24 mouse cellular contexts compared by ENCODE assay signal in the genomic region with DNA sequence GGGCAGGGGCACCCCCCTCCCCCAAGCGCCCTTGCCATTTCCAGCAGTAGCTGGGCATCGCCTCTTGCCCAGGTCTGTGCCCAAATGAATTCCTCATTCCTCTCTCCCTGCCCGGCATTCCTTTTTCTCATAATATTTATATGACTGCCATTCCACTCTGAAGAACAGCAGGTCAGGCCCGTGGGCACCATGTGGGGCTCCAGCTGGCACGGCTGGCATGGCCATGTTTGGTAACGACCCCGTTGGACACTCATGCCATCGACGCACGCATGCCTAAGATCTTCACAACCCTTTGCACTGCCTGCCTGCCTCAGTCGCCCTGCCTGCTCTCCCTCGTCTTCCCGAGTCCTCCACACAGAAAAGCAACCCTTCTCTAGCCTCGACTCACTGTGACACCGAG.
DNase-seq lines count a peak whose midpoint lies in the region; ATAC-seq lines count a peak whose summit lies in the region.
"Had no signal": no experiment of that assay in that cellular context is flagged by ENCODE, and none has a peak within 500 bp of the region (broad histone marks: within the 10 kb centered on the region; RNA-seq: fewer than 3 reads in every experiment).

No protein-coding gene starts in this region.

- H3K4me2 ChIP-seq in heart, embryonic 12.5 days: no peak overlapping the region
- no peak overlapping the region for H3K4me2 ChIP-seq in hindbrain, embryonic 12.5 days (replicated peaks)
- H3K4me2 ChIP-seq in stomach, embryonic 14.5 days (replicated peaks; ENCODE audit: low read depth, low read length): no peak overlapping the region
- H3K4me2 ChIP-seq: hindbrain, embryonic 15.5 days; liver, embryonic 11.5 days; midbrain, embryonic 12.5 days; neural tube, embryonic 15.5 days had no signal

- no peak overlapping the region for H3K9ac ChIP-seq in heart, embryonic 12.5 days
- no peak overlapping the region for H3K9ac ChIP-seq in hindbrain, embryonic 12.5 days
- no peak overlapping the region for H3K9ac ChIP-seq in stomach, embryonic 14.5 days (replicated peaks; ENCODE audit: low read depth, low read length)
- H3K9ac ChIP-seq: hindbrain, embryonic 15.5 days; liver, postnatal 0 days; midbrain, embryonic 12.5 days; neural tube, embryonic 15.5 days had no signal

- DNase-seq in heart, adult 18-20 months: no peak
- DNase-seq in hindbrain, embryonic 10.5 days (ENCODE audit: low spot score): no peak
- DNase-seq in limb, embryonic 10.5 days (ENCODE audit: low spot score): no peak
- no peak for DNase-seq in layer of hippocampus, adult 9-10 months (ENCODE audit: low spot score)
- no peak for DNase-seq in kidney, adult 18-20 months
- DNase-seq: adrenal gland, adult 8-10 months; cerebellum, adult 2 months; gastrocnemius, postnatal 14 days; heart, adult 2 months; kidney, adult 11 months; kidney, postnatal 4 days; layer of hippocampus, adult 9-11 months; liver, postnatal 0 days; lung, postnatal 14 days; thymus, postnatal 25 days had no signal

- 75% methylated on average over 15 of the region's 15 CpGs for WGBS in heart, embryonic 12.5 days
- WGBS in hindbrain, embryonic 10.5 days: 90% methylated on average over 15 of the region's 15 CpGs
- WGBS in hindbrain, embryonic 12.5 days: 86% methylated on average over 15 of the region's 15 CpGs
- WGBS in limb, embryonic 10.5 days: 84% methylated on average over 15 of the region's 15 CpGs
- 74% methylated on average over 15 of the region's 15 CpGs for WGBS in stomach, embryonic 14.5 days

- H3K9me3 ChIP-seq in heart, embryonic 12.5 days (replicated peaks): no peaks in the 10 kb centered on the region
- H3K9me3 ChIP-seq in hindbrain, embryonic 10.5 days: no peaks in the 10 kb centered on the region
- H3K9me3 ChIP-seq in hindbrain, embryonic 12.5 days (replicated peaks): no peaks in the 10 kb centered on the region
- no peaks in the 10 kb centered on the region for H3K9me3 ChIP-seq in limb, embryonic 10.5 days (replicated peaks)
- H3K9me3 ChIP-seq in stomach, embryonic 14.5 days (ENCODE audit: control insufficient read depth, low read depth, low read length): no peaks in the 10 kb centered on the region
- H3K9me3 ChIP-seq: embryonic facial prominence, embryonic 10.5 days; hindbrain, embryonic 15.5 days; midbrain, embryonic 12.5 days; neural tube, embryonic 15.5 days had no signal

- peaks cover 76% of the 10 kb centered on the region for H3K4me1 ChIP-seq in heart, embryonic 12.5 days (replicated peaks)
- peaks cover 63% of the 10 kb centered on the region for H3K4me1 ChIP-seq in hindbrain, embryonic 10.5 days (replicated peaks)
- peaks cover 21% of the 10 kb centered on the region for H3K4me1 ChIP-seq in hindbrain, embryonic 12.5 days
- H3K4me1 ChIP-seq in limb, embryonic 10.5 days: peaks cover 91% of the 10 kb centered on the region
- peaks cover 48% of the 10 kb centered on the region for H3K4me1 ChIP-seq in stomach, embryonic 14.5 days (ENCODE audit: control insufficient read depth, insufficient read depth, low read length)

- no peak overlapping the region for H3K4me3 ChIP-seq in heart, embryonic 12.5 days
- no peak overlapping the region for H3K4me3 ChIP-seq in hindbrain, embryonic 10.5 days
- H3K4me3 ChIP-seq in hindbrain, embryonic 12.5 days: no peak overlapping the region
- H3K4me3 ChIP-seq in limb, embryonic 10.5 days: no peak overlapping the region
- no peak overlapping the region for H3K4me3 ChIP-seq in stomach, embryonic 14.5 days (ENCODE audit: low read depth, low read length)
- H3K4me3 ChIP-seq: embryonic facial prominence, embryonic 10.5 days; heart, adult 2 months; hindbrain, embryonic 15.5 days; midbrain, embryonic 12.5 days; neural tube, embryonic 15.5 days had no signal

- H3K27ac ChIP-seq in heart, embryonic 12.5 days (ENCODE audit: poor library complexity, severe bottlenecking): peak overlapping the region; percentile 98
- H3K27ac ChIP-seq in hindbrain, embryonic 10.5 days: 0 out of 2 replicates have a peak overlapping the region, but pooled peaks have one; percentile 17
- H3K27ac ChIP-seq in hindbrain, embryonic 12.5 days: no peak overlapping the region
- H3K27ac ChIP-seq in limb, embryonic 10.5 days: 0 out of 2 replicates have a peak overlapping the region, but pooled peaks have one; percentile 10
- H3K27ac ChIP-seq in stomach, embryonic 14.5 days (ENCODE audit: low read length): peak overlapping the region; percentile 75
- H3K27ac ChIP-seq: embryonic facial prominence, embryonic 10.5 days; heart, adult 2 months; hindbrain, embryonic 15.5 days; midbrain, embryonic 12.5 days; neural tube, embryonic 15.5 days had no signal

- no peaks in the 10 kb centered on the region for H3K36me3 ChIP-seq in heart, embryonic 12.5 days
- no peaks in the 10 kb centered on the region for H3K36me3 ChIP-seq in hindbrain, embryonic 10.5 days
- no peaks in the 10 kb centered on the region for H3K36me3 ChIP-seq in hindbrain, embryonic 12.5 days
- peaks cover 9% of the 10 kb centered on the region for H3K36me3 ChIP-seq in limb, embryonic 10.5 days
- no peaks in the 10 kb centered on the region for H3K36me3 ChIP-seq in stomach, embryonic 14.5 days (ENCODE audit: control insufficient read depth, insufficient read depth, low read length)
- H3K36me3 ChIP-seq: embryonic facial prominence, embryonic 10.5 days; hindbrain, embryonic 15.5 days; midbrain, embryonic 12.5 days; neural tube, embryonic 15.5 days had no signal

- no peaks in the 10 kb centered on the region for H3K27me3 ChIP-seq in heart, embryonic 12.5 days (replicated peaks)
- no peaks in the 10 kb centered on the region for H3K27me3 ChIP-seq in hindbrain, embryonic 10.5 days (ENCODE audit: insufficient read depth, poor library complexity, severe bottlenecking)
- H3K27me3 ChIP-seq in hindbrain, embryonic 12.5 days: no peaks in the 10 kb centered on the region
- H3K27me3 ChIP-seq in limb, embryonic 10.5 days (ENCODE audit: low read depth, poor library complexity, severe bottlenecking): no peaks in the 10 kb centered on the region
- no peaks in the 10 kb centered on the region for H3K27me3 ChIP-seq in stomach, embryonic 14.5 days (ENCODE audit: control insufficient read depth, insufficient read depth, low read length)
- H3K27me3 ChIP-seq: hindbrain, embryonic 15.5 days; midbrain, embryonic 12.5 days; neural tube, embryonic 15.5 days had no signal

- no peak for ATAC-seq in heart, embryonic 12.5 days (ENCODE audit: insufficient number of reproducible peaks, low FRiP score)
- ATAC-seq in hindbrain, embryonic 12.5 days (ENCODE audit: low FRiP score): no peak
- ATAC-seq in stomach, embryonic 14.5 days (ENCODE audit: insufficient number of reproducible peaks, insufficient read depth, low FRiP score, low read depth): no peak
- ATAC-seq: forebrain, embryonic 16.5 days; liver, postnatal 0 days had no signal
